Mouse (Mus musculus) forebrain, postnatal 0 days (tissue): ENCODE data around the gene Gm20683. TPM values are rescaled to one million over a fixed set of nuclear protein-coding genes. Genes with fewer than 3 reads are reported as not detected.

ENCODE experiments used
- ATAC-seq: fragments of 200-750 bp; cut with Nextera tagmentation; 2 replicates; pipeline ENCODE4 v1.8.0; 2017; ENCODE audit warnings: mild to moderate bottlenecking, moderate library complexity
- DNase-seq: peaks from one replicate; pipeline ENCODE4 v3.0.0-alpha.2; 2015
- H3K27ac ChIP-seq: fragments of 300-500 bp; sonication (generic); 2 replicates; pipeline ENCODE4 v1.5.1; 2014; ENCODE audit warnings: low read depth, mild to moderate bottlenecking, antibody characterized with exemption, low read length, moderate library complexity, mixed read lengths
- H3K27me3 ChIP-seq: fragments of 300-500 bp; sonication (generic); 2 replicates; pipeline ENCODE4 v1.6.1; 2014; ENCODE audit warnings: mild to moderate bottlenecking, low read length, mixed read lengths; ENCODE audit not compliant: insufficient read depth
- H3K36me3 ChIP-seq: fragments of 300-500 bp; sonication (generic); 2 replicates; pipeline ENCODE4 v1.6.1; 2014; ENCODE audit warnings: mild to moderate bottlenecking, moderate library complexity; ENCODE audit not compliant: insufficient read depth
- H3K4me1 ChIP-seq: fragments of 300-500 bp; sonication (generic); 2 replicates; pipeline ENCODE4 v1.6.1; 2014; ENCODE audit warnings: antibody characterized with exemption; ENCODE audit not compliant: insufficient read depth
- H3K4me2 ChIP-seq: fragments of 300-500 bp; sonication (generic); 2 replicates; pipeline ENCODE4 v1.6.1; 2014; ENCODE audit warnings: low read depth, mild to moderate bottlenecking, moderate library complexity
- H3K4me3 ChIP-seq: fragments of 300-500 bp; sonication (generic); 2 replicates; pipeline ENCODE4 v1.5.1; 2014; ENCODE audit warnings: low read depth, low read length, mixed read lengths
- H3K9ac ChIP-seq: fragments of 300-500 bp; sonication (generic); 2 replicates; pipeline ENCODE4 v1.6.1; 2014; ENCODE audit warnings: mild to moderate bottlenecking
- H3K9me3 ChIP-seq: fragments of 300-500 bp; sonication (generic); 2 replicates; pipeline ENCODE4 v1.6.1; 2016; ENCODE audit warnings: low read length
- CTCF ChIP-seq: sonication (generic); IDR thresholded peaks from 2 replicates; pipeline ENCODE4 v1.5.1; 2016; ENCODE audit warnings: antibody characterized with exemption, control low read depth, low read depth
- WGBS: fragments of 180-500 bp; shearing (Covaris S2); extraction: QIAGEN DNeasy Blood & Tissue Kit; methylation state at CpG from one replicate; pipeline ENCODE4 v1.1.7; 2014; 5-methylcytosine and 5-hydroxymethylcytosine counted together
- polyA plus RNA-seq: library from polyadenylated mRNA; unstranded; fragments of >200 nt; fragmentation: Nextera tagmentation; extraction: Ambion mirVana; gene quantifications from 2 replicates; pipeline ENCODE4 v1.2.1, GENCODE M21; 2015
- total RNA-seq: library from RNA; depleted of rRNA; stranded (reverse); fragments of >200 nt; gene quantifications from 2 replicates; pipeline ENCODE4 v1.2.3, GENCODE M21; 2014

The Gm20683 gene
- total and polyA plus RNA-seq, 2 experiments from 2014 or later = 12.3 to 23.8 TPM

DNA sequence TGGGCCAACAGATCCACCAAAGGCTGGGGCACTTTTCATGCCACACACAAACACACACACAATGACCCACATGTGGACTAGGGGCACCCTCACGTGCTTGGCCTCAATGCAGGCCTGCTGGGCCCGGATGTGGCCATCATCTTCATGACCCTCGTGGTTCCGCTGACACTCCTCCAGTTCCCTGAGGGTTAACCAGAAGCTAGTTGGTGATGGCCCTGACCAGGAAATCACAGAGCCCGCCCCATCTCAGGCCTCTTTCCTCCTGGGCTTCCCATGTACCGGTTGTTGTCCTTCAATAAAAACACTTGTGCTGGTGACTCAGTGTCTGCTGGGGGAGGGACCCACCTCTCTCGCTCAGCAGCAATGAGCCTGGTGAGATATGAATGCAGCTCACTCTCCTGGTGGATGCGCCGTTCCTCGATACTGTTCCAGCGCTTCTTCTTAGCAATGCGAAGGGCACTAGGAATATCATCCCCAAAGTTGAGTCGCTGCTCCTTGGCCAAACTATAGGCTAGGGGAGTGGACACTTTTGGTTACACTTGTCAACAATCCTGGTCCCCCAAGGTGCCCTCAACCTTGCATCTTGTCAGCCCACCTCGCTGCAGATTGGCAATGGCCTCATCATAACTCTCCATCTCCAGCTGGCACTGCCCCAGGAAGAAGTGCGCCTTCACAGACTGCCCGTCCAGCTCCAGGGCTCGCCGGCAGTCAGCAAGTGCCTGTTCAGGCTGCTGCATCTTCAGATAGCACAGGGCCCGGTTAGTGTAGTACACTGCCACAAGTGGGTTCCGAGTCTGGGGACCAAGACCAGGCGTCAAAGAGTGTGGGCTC, 9.9 kb downstream of the Gm20683 start:
- DNase-seq = no peak
- Histone ChIP-seq H3K36me3 (peaks cover 29% of the 10 kb centered on the region), H3K9ac (peak overlapping the region; percentile 76), H3K9me3 (no peaks in the 10 kb centered on the region), H3K4me2 (peak overlapping the region; percentile 89), H3K27ac (peak overlapping the region; percentile 93; the same call in 1 of the 2 replicates), H3K4me1 (peaks cover 38% of the 10 kb centered on the region), H3K27me3 (no peaks in the 10 kb centered on the region), H3K4me3 (peak overlapping the region; percentile 59)
- TF ChIP-seq CTCF = no peak
- ATAC-seq = no peak
- WGBS = 61% methylated on average over 21 of the region's 21 CpGs

DNA sequence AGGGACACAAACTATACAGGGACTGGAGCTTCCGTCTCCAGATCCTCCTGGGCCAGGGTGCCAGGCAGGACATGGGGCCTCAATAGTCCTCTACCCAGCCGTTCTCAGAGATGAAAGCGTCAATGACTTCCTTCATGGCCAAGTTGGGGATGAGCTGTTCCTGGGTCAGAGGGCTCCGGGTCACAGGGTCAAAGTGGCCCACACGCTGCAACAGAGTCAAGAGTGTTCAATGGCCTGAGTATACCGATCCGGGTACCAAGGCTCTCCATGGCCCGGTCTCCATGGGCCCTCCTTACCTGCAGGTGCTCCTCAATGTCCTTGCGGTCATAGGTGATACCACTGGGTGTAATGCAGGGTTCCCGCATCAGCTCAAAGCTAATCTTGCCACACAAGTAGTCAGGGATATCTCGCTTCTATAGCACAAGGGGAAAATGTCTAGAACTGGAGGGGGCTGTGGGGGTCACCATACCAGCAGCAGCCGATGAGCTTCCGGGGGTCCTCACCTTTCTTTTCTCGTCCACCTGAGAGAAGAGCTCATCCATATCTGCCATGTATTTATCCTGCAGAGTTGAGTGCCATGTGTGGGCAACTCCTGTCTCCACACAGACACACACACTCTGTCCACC, 10.6 kb downstream of the Gm20683 start:
- Histone ChIP-seq H3K4me1 (peaks cover 31% of the 10 kb centered on the region), H3K4me2 (peak overlapping the region; percentile 89; the same call in 1 of the 2 replicates), H3K9me3 (no peaks in the 10 kb centered on the region), H3K27ac (no peak overlapping the region), H3K36me3 (peaks cover 36% of the 10 kb centered on the region), H3K27me3 (no peaks in the 10 kb centered on the region), H3K9ac (no peak overlapping the region), H3K4me3 (no peak overlapping the region)
- 86% methylated on average over 14 of the region's 14 CpGs for WGBS
- no peak for TF ChIP-seq CTCF
- ATAC-seq (no peak), DNase-seq (no peak)

DNA sequence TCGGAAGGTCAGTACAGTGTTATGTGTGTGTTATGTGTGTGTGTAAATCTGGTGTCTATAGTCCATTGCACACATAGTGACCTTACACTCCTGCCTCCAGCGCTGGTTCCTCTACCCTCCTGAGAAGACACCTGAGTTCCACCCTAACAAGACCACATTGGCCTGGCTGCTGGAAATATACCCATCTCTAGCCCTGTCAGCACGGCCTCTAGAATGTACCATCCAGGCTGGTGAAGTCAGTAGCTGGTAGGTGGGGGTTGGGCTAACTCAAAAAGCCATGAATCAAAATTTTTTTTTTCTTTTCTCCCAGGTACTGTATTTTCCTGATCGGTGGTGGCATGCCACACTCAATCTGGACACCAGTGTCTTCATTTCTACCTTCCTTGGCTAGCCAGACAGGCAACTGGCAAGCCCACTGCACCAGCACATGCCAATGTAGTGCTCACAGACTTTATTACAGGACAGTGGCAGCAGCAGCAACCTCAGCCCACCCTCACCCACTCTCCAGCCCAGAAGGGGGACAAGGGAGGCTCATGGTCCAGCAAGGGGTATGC, 11.3 kb downstream of the Gm20683 start:
- H3K4me2 ChIP-seq = peak overlapping the region; percentile 58
- no peaks in the 10 kb centered on the region for H3K9me3 ChIP-seq
- H3K9ac ChIP-seq = no peak overlapping the region
- ATAC-seq (no peak), DNase-seq (no peak)
- H3K27me3 ChIP-seq = no peaks in the 10 kb centered on the region
- H3K4me3 ChIP-seq = peak overlapping the region; percentile 52; the same call in 1 of the 2 replicates
- no peak for TF ChIP-seq CTCF
- 87% methylated on average over 4 of the region's 4 CpGs for WGBS
- peaks cover 26% of the 10 kb centered on the region for H3K4me1 ChIP-seq
- H3K36me3 ChIP-seq = peaks cover 37% of the 10 kb centered on the region
- no peak overlapping the region for H3K27ac ChIP-seq

DNA sequence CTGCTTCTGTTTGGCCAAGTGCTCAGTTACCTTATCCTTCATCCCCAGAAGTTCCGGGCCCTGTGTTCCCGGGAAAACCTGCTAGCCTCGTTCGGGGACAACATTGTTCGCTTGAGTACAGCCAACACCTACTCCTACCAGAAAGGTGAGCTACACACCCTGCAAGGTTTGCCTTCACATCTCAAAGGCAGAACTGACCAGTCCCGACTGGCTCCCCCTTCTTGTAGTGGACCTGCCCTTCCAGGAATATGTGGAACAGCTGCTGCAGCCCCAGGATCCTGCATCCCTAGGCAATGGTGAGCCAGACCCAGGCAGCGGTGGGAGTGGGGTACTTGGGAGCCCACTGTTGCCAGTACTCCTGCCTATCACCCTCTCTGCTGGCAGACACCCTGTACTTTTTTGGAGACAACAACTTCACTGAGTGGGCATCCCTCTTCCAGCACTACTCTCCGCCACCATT, 12.0 kb downstream of the Gm20683 start:
- H3K4me3 ChIP-seq = peak overlapping the region; percentile 52
- peak overlapping the region; percentile 58 for H3K4me2 ChIP-seq
- H3K27me3 ChIP-seq = no peaks in the 10 kb centered on the region
- no peaks in the 10 kb centered on the region for H3K9me3 ChIP-seq
- no peak for DNase-seq
- no peak for ATAC-seq
- peak overlapping the region; percentile 95 for H3K27ac ChIP-seq
- 44% methylated on average over 8 of the region's 8 CpGs for WGBS
- peaks cover 37% of the 10 kb centered on the region for H3K36me3 ChIP-seq
- H3K4me1 ChIP-seq = peaks cover 30% of the 10 kb centered on the region
- no peak for TF ChIP-seq CTCF
- peak overlapping the region; percentile 80 for H3K9ac ChIP-seq

DNA sequence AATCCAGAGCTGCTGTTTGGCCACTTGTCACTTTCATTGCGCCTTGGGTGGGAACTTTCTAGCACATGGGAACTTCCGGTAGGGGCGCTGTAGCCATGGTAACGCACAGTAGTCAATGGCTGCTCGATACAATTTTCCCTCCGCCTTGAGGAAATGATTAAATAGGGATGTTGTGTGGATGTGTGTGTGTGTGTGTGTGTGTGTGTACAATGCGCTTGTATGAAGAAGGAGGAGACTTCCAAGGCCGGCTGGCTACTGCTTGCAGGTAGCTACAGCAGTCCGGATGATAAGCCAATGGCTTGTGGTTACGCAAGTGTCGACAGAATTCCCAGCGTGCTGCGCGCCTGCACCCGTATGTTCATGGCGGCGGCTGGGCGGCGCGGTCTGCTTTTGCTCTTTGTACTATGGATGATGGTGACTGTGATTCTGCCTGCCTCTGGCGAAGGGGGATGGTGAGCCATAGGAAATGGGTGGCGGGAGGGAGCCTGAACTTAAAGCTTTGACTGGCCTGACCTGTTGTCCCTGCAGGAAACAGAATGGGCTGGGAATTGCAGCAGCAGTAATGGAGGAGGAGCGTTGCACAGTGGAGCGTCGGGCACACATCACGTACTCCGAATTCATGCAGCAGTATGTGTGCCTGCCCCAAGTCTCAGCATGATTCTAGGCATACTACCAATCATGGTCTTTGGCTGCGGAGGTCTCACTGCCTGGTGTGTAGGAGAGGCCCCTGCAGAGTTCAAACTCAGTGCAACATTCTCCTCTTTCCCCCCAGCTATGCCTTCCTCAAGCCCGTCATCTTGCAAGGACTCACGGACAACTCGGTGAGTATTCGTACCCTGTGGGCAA, 12.6 kb downstream of the Gm20683 start, which contains the start of gene Jmjd8:
Gene Jmjd8, plus strand, starts transcription at position 156 of the 846 bp plus-strand sequence.
- H3K9ac ChIP-seq = peak within 1 kb of the TSS; percentile 80
- peaks cover 37% of the 10 kb centered on the region for H3K36me3 ChIP-seq
- peak; percentile 73 for TF ChIP-seq CTCF
- H3K9me3 ChIP-seq = no peaks in the 10 kb centered on the region
- H3K4me3 ChIP-seq = peak within 1 kb of the TSS; percentile 52
- peak within 1 kb of the TSS; percentile 95 for H3K27ac ChIP-seq
- peaks cover 32% of the 10 kb centered on the region for H3K4me1 ChIP-seq
- peak within 1 kb of the TSS; percentile 58 for H3K4me2 ChIP-seq
- under 1% methylated on average over 32 of the region's 32 CpGs for WGBS
- DNase-seq (peak; percentile 93), ATAC-seq (peak; percentile 78)
- H3K27me3 ChIP-seq = no peaks in the 10 kb centered on the region

DNA sequence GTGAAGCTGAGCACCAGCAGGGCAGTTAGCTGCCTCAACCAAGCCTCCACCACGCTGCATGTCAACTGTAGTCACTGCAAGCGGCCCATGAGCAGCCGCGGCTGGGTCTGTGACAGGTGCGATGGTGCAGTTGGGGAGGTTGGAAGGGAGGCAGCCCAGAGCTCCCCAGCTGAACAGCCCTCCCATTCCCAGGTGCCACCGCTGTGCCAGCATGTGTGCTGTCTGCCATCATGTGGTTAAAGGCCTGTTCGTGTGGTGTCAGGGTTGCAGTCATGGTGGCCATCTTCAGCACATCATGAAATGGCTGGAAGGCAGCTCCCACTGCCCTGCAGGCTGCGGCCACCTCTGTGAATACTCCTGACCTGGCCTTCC, 13.4 kb downstream of the Gm20683 start:
- H3K27me3 ChIP-seq = no peaks in the 10 kb centered on the region
- peaks cover 34% of the 10 kb centered on the region for H3K4me1 ChIP-seq
- 78% methylated on average over 8 of the region's 8 CpGs for whole genome bisulfite sequencing
- H3K9me3 ChIP-seq = no peaks in the 10 kb centered on the region
- peak overlapping the region; percentile 58 for H3K4me2 ChIP-seq
- TF ChIP-seq CTCF = no peak
- peak overlapping the region; percentile 80 for H3K9ac ChIP-seq
- H3K27ac ChIP-seq = peak overlapping the region; percentile 95
- peaks cover 37% of the 10 kb centered on the region for H3K36me3 ChIP-seq
- peak overlapping the region; percentile 52 for H3K4me3 ChIP-seq
- ATAC-seq (no peak), DNase-seq (no peak)
